Mouse (Mus musculus) heart, adult 2 months (tissue): ENCODE measurements at regions not wholly inside any gene's neighbourhood (a gene's known extent, or its start where the extent isn't known, plus 50 kb on each side); places are given as distances from the start of the nearest gene placed in this dataset.

Source experiments
- CTCF ChIP-seq: fragments of 200-600 bp; IDR thresholded peaks from 2 replicates; pipeline ENCODE4 v1.8.1; 2022; ENCODE audit warnings: antibody characterized with exemption, mild to moderate bottlenecking, moderate library complexity
- EP300 ChIP-seq: fragments of 200-500 bp; IDR thresholded peaks from 2 replicates; pipeline ENCODE4 v1.6.1; 2011; ENCODE audit warnings: low read depth, low read length, control low read depth; ENCODE audit not compliant: insufficient read depth
- POLR2A ChIP-seq: fragments of 200-500 bp; IDR thresholded peaks from 2 replicates; pipeline ENCODE4 v1.6.1; 2011; ENCODE audit warnings: mild to moderate bottlenecking, low read depth, low read length, control low read depth; ENCODE audit not compliant: insufficient read depth

- TF ChIP-seq POLR2A (no peak), CTCF (no peak), EP300 (no peak)
These were observed 280.2 kb downstream of the Klf5 start for GRCm38 (mm10) chr14:99578665-99579064.
